ENCODE assay signal across 23 mouse cellular contexts in the genomic region with DNA sequence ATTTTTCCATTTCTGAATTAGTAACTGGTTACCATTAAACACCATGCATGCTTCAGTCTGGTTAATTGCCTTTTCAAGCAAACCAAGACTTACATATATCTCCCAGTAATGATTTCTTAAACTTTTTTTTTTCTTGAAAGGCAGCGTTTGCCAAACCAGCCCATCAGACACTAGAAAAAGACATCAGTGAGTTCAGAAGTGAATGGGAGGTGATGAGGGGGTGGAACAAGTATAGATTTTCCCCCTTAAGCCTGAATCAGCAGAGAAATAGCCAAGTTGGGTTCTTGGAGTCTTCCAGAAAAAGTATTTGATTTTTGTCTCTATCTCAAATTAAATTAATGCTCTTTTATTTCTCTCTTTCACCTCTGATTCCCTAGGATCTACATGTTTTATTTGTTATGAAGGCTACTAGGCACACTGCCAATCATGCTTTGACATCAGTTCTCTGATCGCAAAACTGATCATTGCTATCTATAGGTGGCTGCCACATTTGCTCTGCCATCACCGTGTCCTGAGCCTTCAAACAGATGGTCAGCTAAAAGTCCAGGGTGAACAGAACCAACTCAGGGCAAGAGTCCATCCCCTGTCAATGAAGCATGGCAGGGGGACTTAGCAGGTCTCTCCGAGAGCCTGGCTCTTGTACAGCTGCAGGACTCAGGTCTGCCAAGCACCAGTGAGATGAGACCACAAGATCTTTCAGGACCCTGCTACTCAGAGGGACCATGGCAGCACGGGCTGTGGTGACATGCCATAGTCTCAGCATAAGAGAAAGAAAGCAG.
DNase-seq lines count a peak whose midpoint lies in the region.
"Had no signal": no experiment of that assay in that cellular context is flagged by ENCODE, and none has a peak within 500 bp of the region (broad histone marks: within the 10 kb centered on the region; RNA-seq: fewer than 3 reads in every experiment).

No protein-coding gene starts in this region.

- H3K27me3 ChIP-seq in hindbrain, embryonic 10.5 days (ENCODE audit: insufficient read depth, poor library complexity, severe bottlenecking) = no peaks in the 10 kb centered on the region
- H3K27me3 ChIP-seq: forebrain, embryonic 15.5 days; heart, embryonic 12.5 days; intestine, embryonic 15.5 days; limb, embryonic 12.5 days; liver, embryonic 12.5 days; midbrain, embryonic 15.5 days had no signal

- no peaks in the 10 kb centered on the region for H3K9me3 ChIP-seq in hindbrain, embryonic 10.5 days
- H3K9me3 ChIP-seq: forebrain, embryonic 15.5 days; heart, embryonic 12.5 days; intestine, embryonic 15.5 days; limb, embryonic 12.5 days; liver, embryonic 12.5 days; midbrain, embryonic 15.5 days had no signal

- WGBS in hindbrain, embryonic 10.5 days = 89% methylated on average over 5 of the region's 5 CpGs

- no peak overlapping the region for H3K27ac ChIP-seq in hindbrain, embryonic 10.5 days
- H3K27ac ChIP-seq: forebrain, embryonic 15.5 days; gastrocnemius, adult 2 months; hindbrain, embryonic 14.5 days; intestine, embryonic 15.5 days; limb, embryonic 12.5 days; liver, embryonic 12.5 days; midbrain, embryonic 15.5 days had no signal

- peak; percentile 42 to 69 for DNase-seq in frontal cortex, adult 2 months (ENCODE audit: extremely low spot score in 1 of 2, low spot score in 1 of 2)
- no peak for DNase-seq in frontal cortex, postnatal 25 days (ENCODE audit: low spot score in 2 of 2)
- peak; percentile 50 for DNase-seq in kidney, adult 9 months
- no peak for DNase-seq in kidney, postnatal 14 days
- DNase-seq in brain, adult 2 months (ENCODE audit: low read depth, low spot score) = peak; percentile 76
- peak; percentile 45 to 84 for DNase-seq in cerebellum, postnatal 14 days
- no peak for DNase-seq in layer of hippocampus, adult 9-11 months
- no peak for DNase-seq in hindbrain, embryonic 10.5 days (ENCODE audit: low spot score)
- DNase-seq: adrenal gland, postnatal 36 days; B cell, adult 2 months; embryo, embryonic 11 days; gastrocnemius, adult 2 months; heart, postnatal 14 days; lung, adult 2 months; lung, postnatal 36 days; thymus, postnatal 25 days had no signal

- H3K4me1 ChIP-seq in hindbrain, embryonic 10.5 days (replicated peaks) = no peaks in the 10 kb centered on the region
- H3K4me1 ChIP-seq: forebrain, embryonic 15.5 days; heart, embryonic 12.5 days; intestine, embryonic 15.5 days; limb, embryonic 12.5 days; liver, embryonic 12.5 days; midbrain, embryonic 15.5 days had no signal

- no peak overlapping the region for H3K4me3 ChIP-seq in hindbrain, embryonic 10.5 days
- H3K4me3 ChIP-seq: forebrain, embryonic 15.5 days; gastrocnemius, adult 2 months; heart, embryonic 12.5 days; intestine, embryonic 15.5 days; limb, embryonic 12.5 days; liver, embryonic 12.5 days; midbrain, embryonic 15.5 days had no signal

- H3K36me3 ChIP-seq in hindbrain, embryonic 10.5 days = no peaks in the 10 kb centered on the region
- H3K36me3 ChIP-seq: forebrain, embryonic 15.5 days; heart, embryonic 12.5 days; intestine, embryonic 15.5 days; limb, embryonic 12.5 days; liver, embryonic 12.5 days; midbrain, embryonic 15.5 days had no signal

Comparison
In these comparisons a context has a peak if more than half of its experiments do, and no peak if none do; other contexts are left out.
1. DNase-seq: peak in frontal cortex, adult 2 months (2 of 2), kidney, adult 9 months (single experiment), brain, adult 2 months (single experiment) and cerebellum, postnatal 14 days (2 of 2); none in frontal cortex, postnatal 25 days (0 of 2), kidney, postnatal 14 days (single experiment), layer of hippocampus, adult 9-11 months (single experiment) and hindbrain, embryonic 10.5 days (single experiment).